Mouse (Mus musculus): ENCODE measurements around the gene Nedd9. TPM values are rescaled to one million over a fixed set of nuclear protein-coding genes. Genes with fewer than 3 reads are reported as not detected.
A peak's percentile ranks its signal among the peaks of the same experiment; 100 is the strongest.

Gene Nedd9
- polyA plus RNA-seq, 1 experiment: 26.5 TPM

GRCm38 (mm10) chr13:41472878-41473424 is 14.2 kb downstream of the Nedd9 start:
- peaks cover 4% of the 10 kb centered on the region for H3K4me1 ChIP-seq (ENCODE audit: control insufficient read depth, insufficient read depth, low read length)
- 59% methylated on average over 5 of the region's 5 CpGs for WGBS
- peak overlapping the region; percentile 53; the same call in 1 of the 2 replicates for H3K27ac ChIP-seq (ENCODE audit: control insufficient read depth, insufficient read depth, low read depth, low read length, poor library complexity)
- no peak overlapping the region for H3K4me3 ChIP-seq (replicated peaks; ENCODE audit: control insufficient read depth, low read depth, low read length)
- TF ChIP-seq POLR2A (IDR thresholded peaks at IDR 0.05; ENCODE audit: borderline replicate concordance, control insufficient read depth, low read depth, low read length): no peak
- no peak for TF ChIP-seq CTCF (IDR thresholded peaks at IDR 0.05; ENCODE audit: control insufficient read depth, insufficient read depth, low read length)

GRCm38 (mm10) chr13:41468277-41468676 is 18.9 kb downstream of the Nedd9 start:
- Histone ChIP-seq H3K4me3 (replicated peaks; ENCODE audit: control insufficient read depth, low read depth, low read length) (no peak overlapping the region), H3K27ac (ENCODE audit: control insufficient read depth, insufficient read depth, low read depth, low read length, poor library complexity) (peak overlapping the region; percentile 92; the same call in 1 of the 2 replicates), H3K4me1 (ENCODE audit: control insufficient read depth, insufficient read depth, low read length) (peaks cover 7% of the 10 kb centered on the region)
- TF ChIP-seq POLR2A (IDR thresholded peaks at IDR 0.05; ENCODE audit: borderline replicate concordance, control insufficient read depth, low read depth, low read length) (no peak), CTCF (IDR thresholded peaks at IDR 0.05; ENCODE audit: control insufficient read depth, insufficient read depth, low read length) (no peak)
- 47% methylated on average over 5 of the region's 5 CpGs for WGBS

GRCm38 (mm10) chr13:41467036-41467435 is 20.1 kb downstream of the Nedd9 start:
- Histone ChIP-seq H3K4me3 (replicated peaks; ENCODE audit: control insufficient read depth, low read depth, low read length) (no peak overlapping the region), H3K4me1 (ENCODE audit: control insufficient read depth, insufficient read depth, low read length) (peaks cover 5% of the 10 kb centered on the region), H3K27ac (ENCODE audit: control insufficient read depth, insufficient read depth, low read depth, low read length, poor library complexity) (no peak overlapping the region; the same call in 1 of the 2 replicates)
- TF ChIP-seq CTCF (IDR thresholded peaks at IDR 0.05; ENCODE audit: control insufficient read depth, insufficient read depth, low read length) (no peak), POLR2A (IDR thresholded peaks at IDR 0.05; ENCODE audit: borderline replicate concordance, control insufficient read depth, low read depth, low read length) (no peak)
- 25% methylated on average over 2 of the region's 2 CpGs for WGBS

- TF ChIP-seq POLR2A (IDR thresholded peaks at IDR 0.05; ENCODE audit: borderline replicate concordance, control insufficient read depth, low read depth, low read length) (no peak), CTCF (IDR thresholded peaks at IDR 0.05; ENCODE audit: control insufficient read depth, insufficient read depth, low read length) (no peak)
- Histone ChIP-seq H3K27ac (ENCODE audit: control insufficient read depth, insufficient read depth, low read depth, low read length, poor library complexity) (no peak overlapping the region; the same call in 1 of the 2 replicates), H3K4me1 (ENCODE audit: control insufficient read depth, insufficient read depth, low read length) (peaks cover 5% of the 10 kb centered on the region), H3K4me3 (replicated peaks; ENCODE audit: control insufficient read depth, low read depth, low read length) (no peak overlapping the region)
- 36% methylated on average over 4 of the region's 4 CpGs for WGBS
Measured at GRCm38 (mm10) chr13:41466616-41467015, 20.5 kb downstream of the Nedd9 start.

GRCm38 (mm10) chr13:41466191-41466590 is 21.0 kb downstream of the Nedd9 start:
- Histone ChIP-seq H3K27ac (ENCODE audit: control insufficient read depth, insufficient read depth, low read depth, low read length, poor library complexity) (peak overlapping the region; percentile 37; the same call in 1 of the 2 replicates), H3K4me3 (replicated peaks; ENCODE audit: control insufficient read depth, low read depth, low read length) (no peak overlapping the region), H3K4me1 (ENCODE audit: control insufficient read depth, insufficient read depth, low read length) (peaks cover 5% of the 10 kb centered on the region)
- TF ChIP-seq POLR2A (IDR thresholded peaks at IDR 0.05; ENCODE audit: borderline replicate concordance, control insufficient read depth, low read depth, low read length): no peak
- 39% methylated on average over 1 of the region's 1 CpGs for WGBS

GRCm38 (mm10) chr13:41461418-41461817 is 25.7 kb downstream of the Nedd9 start:
- 66% methylated on average over 3 of the region's 3 CpGs for WGBS
- no peak for TF ChIP-seq POLR2A (IDR thresholded peaks at IDR 0.05; ENCODE audit: borderline replicate concordance, control insufficient read depth, low read depth, low read length)
- TF ChIP-seq CTCF (IDR thresholded peaks at IDR 0.05; ENCODE audit: control insufficient read depth, insufficient read depth, low read length): no peak
- no peak overlapping the region for H3K27ac ChIP-seq (ENCODE audit: control insufficient read depth, insufficient read depth, low read depth, low read length, poor library complexity)
- peaks cover 3% of the 10 kb centered on the region; the same call in 1 of the 2 replicates for H3K4me1 ChIP-seq (ENCODE audit: control insufficient read depth, insufficient read depth, low read length)
- no peak overlapping the region for H3K4me3 ChIP-seq (replicated peaks; ENCODE audit: control insufficient read depth, low read depth, low read length)

- TF ChIP-seq CTCF (IDR thresholded peaks at IDR 0.05; ENCODE audit: control insufficient read depth, insufficient read depth, low read length): 0 out of 2 replicates have a peak, but pooled peaks have one; percentile 5
- no peak for TF ChIP-seq POLR2A (IDR thresholded peaks at IDR 0.05; ENCODE audit: borderline replicate concordance, control insufficient read depth, low read depth, low read length)
- Histone ChIP-seq H3K4me1 (ENCODE audit: control insufficient read depth, insufficient read depth, low read length) (peaks cover 2% of the 10 kb centered on the region; the same call in 1 of the 2 replicates), H3K27ac (ENCODE audit: control insufficient read depth, insufficient read depth, low read depth, low read length, poor library complexity) (no peak overlapping the region; the same call in 1 of the 2 replicates), H3K4me3 (replicated peaks; ENCODE audit: control insufficient read depth, low read depth, low read length) (no peak overlapping the region)
- WGBS: 22% methylated on average over 3 of the region's 3 CpGs
Measured at GRCm38 (mm10) chr13:41459683-41460286, 27.4 kb downstream of the Nedd9 start.

- TF ChIP-seq CTCF (IDR thresholded peaks at IDR 0.05; ENCODE audit: control insufficient read depth, insufficient read depth, low read length) (no peak), POLR2A (IDR thresholded peaks at IDR 0.05; ENCODE audit: borderline replicate concordance, control insufficient read depth, low read depth, low read length) (no peak)
- WGBS: 88% methylated on average over 2 of the region's 2 CpGs
- Histone ChIP-seq H3K27ac (ENCODE audit: control insufficient read depth, insufficient read depth, low read depth, low read length, poor library complexity) (no peak overlapping the region), H3K4me3 (replicated peaks; ENCODE audit: control insufficient read depth, low read depth, low read length) (no peak overlapping the region), H3K4me1 (ENCODE audit: control insufficient read depth, insufficient read depth, low read length) (peaks cover 2% of the 10 kb centered on the region; the same call in 1 of the 2 replicates)
Measured at GRCm38 (mm10) chr13:41458709-41459108, 28.5 kb downstream of the Nedd9 start.

Measured in bone marrow, adult 2 months (tissue).